Mouse (Mus musculus): ENCODE results near the gene Efcab7. TPM values are rescaled to one million over a fixed set of nuclear protein-coding genes. Genes with fewer than 3 reads are reported as not detected.

The Efcab7 gene
- polyA plus RNA-seq, 1 experiment from 2014 or later: 7.4 TPM

- ATAC-seq (replicated peaks; ENCODE audit: extremely low read depth, insufficient read depth, low FRiP score): no peak
- no peak overlapping the region for H3K27ac ChIP-seq (ENCODE audit: low read length)
Measured at GRCm38 (mm10) chr4:99926380-99926779, 97.4 kb downstream of the Efcab7 start.

GRCm38 (mm10) chr4:99928521-99928920 lies 99.5 kb downstream of the Efcab7 start:
- WGBS: 34% methylated on average over 6 of the region's 6 CpGs
- H3K4me2 ChIP-seq (ENCODE audit: low read depth, low read length): peak overlapping the region; percentile 68
- no peak for ATAC-seq (replicated peaks; ENCODE audit: extremely low read depth, insufficient read depth, low FRiP score)
- no peaks in the 10 kb centered on the region for H3K36me3 ChIP-seq (ENCODE audit: control insufficient read depth, insufficient read depth)
- H3K4me3 ChIP-seq (ENCODE audit: low read length): no peak overlapping the region
- H3K27ac ChIP-seq (ENCODE audit: low read length): peak overlapping the region; percentile 100
- peaks cover 20% of the 10 kb centered on the region for H3K4me1 ChIP-seq (ENCODE audit: control insufficient read depth, insufficient read depth, low read length)
- no peak overlapping the region for H3K9ac ChIP-seq (ENCODE audit: low read length)
- H3K9me3 ChIP-seq (replicated peaks; ENCODE audit: control insufficient read depth, low read length): no peaks in the 10 kb centered on the region
- no peaks in the 10 kb centered on the region for H3K27me3 ChIP-seq (ENCODE audit: control insufficient read depth, insufficient read depth, low read length)

More at GRCm38 (mm10) chr4:99926380-99926779, 97.4 kb downstream of the Efcab7 start:
- Histone ChIP-seq H3K27me3 (ENCODE audit: control insufficient read depth, insufficient read depth, low read length) (no peaks in the 10 kb centered on the region), H3K9ac (ENCODE audit: low read length) (no peak overlapping the region), H3K36me3 (ENCODE audit: control insufficient read depth, insufficient read depth) (no peaks in the 10 kb centered on the region), H3K4me3 (ENCODE audit: low read length) (no peak overlapping the region), H3K9me3 (replicated peaks; ENCODE audit: control insufficient read depth, low read length) (no peaks in the 10 kb centered on the region), H3K4me2 (ENCODE audit: low read depth, low read length) (no peak overlapping the region), H3K4me1 (ENCODE audit: control insufficient read depth, insufficient read depth, low read length) (peaks cover 12% of the 10 kb centered on the region)
- WGBS: 88% methylated on average over 4 of the region's 4 CpGs

- peak within 1 kb of the TSS; percentile 97 for H3K9ac ChIP-seq (ENCODE audit: low read length)
- no peaks in the 10 kb centered on the region for H3K27me3 ChIP-seq (ENCODE audit: control insufficient read depth, insufficient read depth, low read length)
- ATAC-seq (replicated peaks; ENCODE audit: extremely low read depth, insufficient read depth, low FRiP score): peak; percentile 84
- WGBS: 2% methylated on average over 23 of the region's 23 CpGs
- H3K4me2 ChIP-seq (ENCODE audit: low read depth, low read length): peak within 1 kb of the TSS; percentile 68
- H3K27ac ChIP-seq (ENCODE audit: low read length): peak within 1 kb of the TSS; percentile 100
- peak within 1 kb of the TSS; percentile 85 for H3K4me3 ChIP-seq (ENCODE audit: low read length)
- H3K36me3 ChIP-seq (ENCODE audit: control insufficient read depth, insufficient read depth): no peaks in the 10 kb centered on the region
- peaks cover 20% of the 10 kb centered on the region for H3K4me1 ChIP-seq (ENCODE audit: control insufficient read depth, insufficient read depth, low read length)
- no peaks in the 10 kb centered on the region for H3K9me3 ChIP-seq (replicated peaks; ENCODE audit: control insufficient read depth, low read length)
Measured at GRCm38 (mm10) chr4:99929149-99929612, 100.2 kb downstream of the Efcab7 start, which contains the start of gene Pgm1. TSS of gene Pgm1 (plus strand) at chr4:99929414.

- H3K4me2 ChIP-seq (ENCODE audit: low read depth, low read length): peak within 1 kb of the TSS; percentile 68
- H3K9ac ChIP-seq (ENCODE audit: low read length): peak within 1 kb of the TSS; percentile 97
- peaks cover 21% of the 10 kb centered on the region for H3K4me1 ChIP-seq (ENCODE audit: control insufficient read depth, insufficient read depth, low read length)
- peak; percentile 91 for ATAC-seq (replicated peaks; ENCODE audit: extremely low read depth, insufficient read depth, low FRiP score)
- H3K27me3 ChIP-seq (ENCODE audit: control insufficient read depth, insufficient read depth, low read length): no peaks in the 10 kb centered on the region
- under 1% methylated on average over 56 of the region's 57 CpGs for WGBS
- peak within 1 kb of the TSS; percentile 85 for H3K4me3 ChIP-seq (ENCODE audit: low read length)
- peak within 1 kb of the TSS; percentile 100 for H3K27ac ChIP-seq (ENCODE audit: low read length)
- no peaks in the 10 kb centered on the region for H3K9me3 ChIP-seq (replicated peaks; ENCODE audit: control insufficient read depth, low read length)
- H3K36me3 ChIP-seq (ENCODE audit: control insufficient read depth, insufficient read depth): no peaks in the 10 kb centered on the region
Measured at GRCm38 (mm10) chr4:99929613-99930517, 100.9 kb downstream of the Efcab7 start, which contains the start of gene Itgb3bp. TSS of gene Itgb3bp (minus strand) at chr4:99929813.

GRCm38 (mm10) chr4:99930518-99931239 lies 101.7 kb downstream of the Efcab7 start:
- H3K9ac ChIP-seq (ENCODE audit: low read length): peak overlapping the region; percentile 97
- H3K9me3 ChIP-seq (replicated peaks; ENCODE audit: control insufficient read depth, low read length): no peaks in the 10 kb centered on the region
- peak overlapping the region; percentile 68 for H3K4me2 ChIP-seq (ENCODE audit: low read depth, low read length)
- WGBS: 23% methylated on average over 10 of the region's 10 CpGs
- no peaks in the 10 kb centered on the region for H3K36me3 ChIP-seq (ENCODE audit: control insufficient read depth, insufficient read depth)
- no peak for ATAC-seq (replicated peaks; ENCODE audit: extremely low read depth, insufficient read depth, low FRiP score)
- peaks cover 27% of the 10 kb centered on the region for H3K4me1 ChIP-seq (ENCODE audit: control insufficient read depth, insufficient read depth, low read length)
- H3K27me3 ChIP-seq (ENCODE audit: control insufficient read depth, insufficient read depth, low read length): no peaks in the 10 kb centered on the region
- H3K4me3 ChIP-seq (ENCODE audit: low read length): peak overlapping the region; percentile 85
- H3K27ac ChIP-seq (ENCODE audit: low read length): peak overlapping the region; percentile 100

- Histone ChIP-seq H3K27ac (ENCODE audit: low read length) (peak overlapping the region; percentile 100), H3K9ac (ENCODE audit: low read length) (peak overlapping the region; percentile 97), H3K9me3 (replicated peaks; ENCODE audit: control insufficient read depth, low read length) (no peaks in the 10 kb centered on the region), H3K4me2 (ENCODE audit: low read depth, low read length) (peak overlapping the region; percentile 68), H3K4me3 (ENCODE audit: low read length) (peak overlapping the region; percentile 85), H3K4me1 (ENCODE audit: control insufficient read depth, insufficient read depth, low read length) (peaks cover 30% of the 10 kb centered on the region), H3K36me3 (ENCODE audit: control insufficient read depth, insufficient read depth) (0 out of 2 replicates have a peak, but pooled peaks cover 3% of the 10 kb centered on the region), H3K27me3 (ENCODE audit: control insufficient read depth, insufficient read depth, low read length) (no peaks in the 10 kb centered on the region)
- no peak for ATAC-seq (replicated peaks; ENCODE audit: extremely low read depth, insufficient read depth, low FRiP score)
- WGBS: 34% methylated on average over 11 of the region's 11 CpGs
Measured at GRCm38 (mm10) chr4:99931240-99931580, 102.2 kb downstream of the Efcab7 start.

GRCm38 (mm10) chr4:99931807-99932206 lies 102.8 kb downstream of the Efcab7 start:
- no peaks in the 10 kb centered on the region for H3K9me3 ChIP-seq (replicated peaks; ENCODE audit: control insufficient read depth, low read length)
- H3K9ac ChIP-seq (ENCODE audit: low read length): peak overlapping the region; percentile 97
- peak overlapping the region; percentile 85 for H3K4me3 ChIP-seq (ENCODE audit: low read length)
- WGBS: 44% methylated on average over 4 of the region's 4 CpGs
- no peak for ATAC-seq (replicated peaks; ENCODE audit: extremely low read depth, insufficient read depth, low FRiP score)
- 0 out of 2 replicates have a peak, but pooled peaks cover 6% of the 10 kb centered on the region for H3K36me3 ChIP-seq (ENCODE audit: control insufficient read depth, insufficient read depth)
- peak overlapping the region; percentile 100 for H3K27ac ChIP-seq (ENCODE audit: low read length)
- peaks cover 30% of the 10 kb centered on the region for H3K4me1 ChIP-seq (ENCODE audit: control insufficient read depth, insufficient read depth, low read length)
- peak overlapping the region; percentile 68 for H3K4me2 ChIP-seq (ENCODE audit: low read depth, low read length)
- H3K27me3 ChIP-seq (ENCODE audit: control insufficient read depth, insufficient read depth, low read length): no peaks in the 10 kb centered on the region

GRCm38 (mm10) chr4:99934859-99935258 lies 105.9 kb downstream of the Efcab7 start:
- Histone ChIP-seq H3K9ac (ENCODE audit: low read length) (no peak overlapping the region), H3K4me3 (ENCODE audit: low read length) (no peak overlapping the region), H3K9me3 (replicated peaks; ENCODE audit: control insufficient read depth, low read length) (no peaks in the 10 kb centered on the region), H3K4me2 (ENCODE audit: low read depth, low read length) (no peak overlapping the region), H3K27me3 (ENCODE audit: control insufficient read depth, insufficient read depth, low read length) (no peaks in the 10 kb centered on the region), H3K4me1 (ENCODE audit: control insufficient read depth, insufficient read depth, low read length) (peaks cover 33% of the 10 kb centered on the region), H3K27ac (ENCODE audit: low read length) (no peak overlapping the region), H3K36me3 (ENCODE audit: control insufficient read depth, insufficient read depth) (peaks cover 9% of the 10 kb centered on the region; the same call in 1 of the 2 replicates)
- WGBS: 77% methylated on average over 7 of the region's 7 CpGs
- no peak for ATAC-seq (replicated peaks; ENCODE audit: extremely low read depth, insufficient read depth, low FRiP score)

All from heart, embryonic 16.5 days (tissue).